ENCODE assay signal across 34 mouse cellular contexts in genomic region chr13:13476568-13476967, GRCm38 (mm10).
"Had no signal": no experiment of that assay in that cellular context is flagged by ENCODE, and none has a peak within 500 bp of the region (broad histone marks: within the 10 kb centered on the region; RNA-seq: fewer than 3 reads in every experiment).

No protein-coding gene starts in this region.

- H3K4me3 ChIP-seq: heart, embryonic 10.5 days; heart, embryonic 12.5 days; heart, embryonic 13.5 days; heart, embryonic 15.5 days; hindbrain, embryonic 10.5 days; hindbrain, embryonic 12.5 days; hindbrain, embryonic 13.5 days; hindbrain, embryonic 15.5 days; intestine, embryonic 15.5 days; kidney, embryonic 15.5 days; layer of hippocampus, adult 2 months had no signal

- H3K4me1 ChIP-seq: heart, embryonic 15.5 days; hindbrain, embryonic 13.5 days; hindbrain, embryonic 15.5 days; intestine, embryonic 15.5 days had no signal

- H3K27ac ChIP-seq: heart, embryonic 10.5 days; heart, embryonic 13.5 days; heart, embryonic 15.5 days; hindbrain, embryonic 10.5 days; hindbrain, embryonic 12.5 days; hindbrain, embryonic 13.5 days; hindbrain, embryonic 14.5 days; hindbrain, embryonic 15.5 days; hindbrain, postnatal 0 days; intestine, embryonic 15.5 days; kidney, embryonic 15.5 days; kidney, postnatal 0 days; layer of hippocampus, adult 2 months had no signal

- ATAC-seq: hindbrain, embryonic 16.5 days; hindbrain, postnatal 0 days; inflammation-experienced regulatory T-cells, adult 6 months; intestine, embryonic 15.5 days; intestine, embryonic 16.5 days; intestine, postnatal 0 days had no signal

- H3K36me3 ChIP-seq: hindbrain, embryonic 10.5 days; hindbrain, embryonic 12.5 days; hindbrain, embryonic 13.5 days; hindbrain, embryonic 15.5 days; intestine, embryonic 15.5 days had no signal

- H3K9ac ChIP-seq: heart, embryonic 12.5 days; heart, embryonic 13.5 days; heart, embryonic 15.5 days; hindbrain, embryonic 12.5 days; hindbrain, embryonic 13.5 days; hindbrain, embryonic 14.5 days; hindbrain, embryonic 15.5 days; intestine, embryonic 15.5 days; kidney, embryonic 15.5 days had no signal

- H3K27me3 ChIP-seq: heart, embryonic 12.5 days; heart, embryonic 13.5 days; heart, embryonic 15.5 days; hindbrain, embryonic 12.5 days; hindbrain, embryonic 13.5 days; hindbrain, embryonic 15.5 days; intestine, embryonic 15.5 days; kidney, embryonic 15.5 days had no signal

- H3K9me3 ChIP-seq: heart, embryonic 10.5 days; heart, embryonic 12.5 days; heart, embryonic 13.5 days; heart, embryonic 15.5 days; hindbrain, embryonic 10.5 days; hindbrain, embryonic 12.5 days; hindbrain, embryonic 13.5 days; hindbrain, embryonic 15.5 days; intestine, embryonic 15.5 days; kidney, embryonic 15.5 days had no signal

- DNase-seq: heart, postnatal 10 days; heart, postnatal 14 days; heart, postnatal 4 days; kidney, adult 11 months; kidney, adult 18-20 months; kidney, adult 2 months; kidney, adult 8-10 months; kidney, adult 9 months; kidney, postnatal 10 days; kidney, postnatal 14 days; kidney, postnatal 25 days; kidney, postnatal 36 days; kidney, postnatal 4 days; layer of hippocampus, adult 9-11 months; layer of hippocampus, postnatal 36 days had no signal

- H3K4me2 ChIP-seq: heart, embryonic 11.5 days; heart, embryonic 12.5 days; heart, embryonic 13.5 days; heart, embryonic 15.5 days; hindbrain, embryonic 12.5 days; hindbrain, embryonic 13.5 days; hindbrain, embryonic 14.5 days; hindbrain, embryonic 15.5 days; intestine, embryonic 15.5 days; kidney, embryonic 15.5 days had no signal
